In the genomic region with DNA sequence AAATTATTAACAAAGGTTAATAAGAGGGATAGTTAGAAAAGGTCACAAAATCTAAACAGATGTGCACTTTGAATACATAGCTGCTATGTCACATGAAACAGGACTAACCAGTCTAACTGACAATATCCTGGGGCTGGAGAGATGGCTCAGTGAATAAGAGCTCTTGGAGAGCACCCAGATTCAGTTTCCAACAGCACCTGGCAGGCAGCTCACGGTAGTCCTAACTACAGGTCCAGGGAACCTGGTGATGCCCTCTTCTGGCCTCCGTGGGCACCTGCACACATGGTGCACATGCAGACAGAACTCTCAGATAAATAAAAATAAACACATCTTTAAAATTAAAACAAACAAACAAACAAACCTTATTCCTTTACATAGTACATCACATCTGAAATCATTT, we compare ENCODE assay signal across 15 mouse cellular contexts. TPM values are rescaled to one million over a fixed set of nuclear protein-coding genes. Genes with fewer than 3 reads are reported as not detected.
DNase-seq lines count a peak whose midpoint lies in the region; ATAC-seq and TF ChIP-seq lines count a peak whose summit lies in the region.
"Had no signal": no experiment of that assay in that cellular context is flagged by ENCODE, and none has a peak within 500 bp of the region (broad histone marks: within the 10 kb centered on the region; RNA-seq: fewer than 3 reads in every experiment).

No protein-coding gene starts in this region.

- H3K27ac ChIP-seq in kidney, adult 2 months (ENCODE audit: insufficient read depth, low read depth, low read length), result no peak overlapping the region
- H3K27ac ChIP-seq in forebrain, embryonic 11.5 days (ENCODE audit: low read depth, low read length), result no peak overlapping the region
- H3K27ac ChIP-seq: forebrain, embryonic 13.5 days; hindbrain, embryonic 15.5 days; lung, embryonic 15.5 days; midbrain, embryonic 15.5 days had no signal

- peak; percentile 45 for DNase-seq in kidney, adult 2 months
- DNase-seq in kidney, adult 18-20 months, result no peak
- DNase-seq in A20 (ENCODE audit: low read depth, low spot score), result peak; percentile 36
- DNase-seq in CD4-positive helper T cell, adult 2 months (ENCODE audit: low read depth, low spot score), result peak; percentile 37
- DNase-seq in gonadal fat pad, adult 2 months (ENCODE audit: low read depth), result peak; percentile 91
- DNase-seq in embryo, embryonic 10.5 days (ENCODE audit: low spot score), result no peak
- no peak for DNase-seq in forebrain, embryonic 11.5 days (ENCODE audit: low spot score)
- DNase-seq: embryo, embryonic 11 days; gastrocnemius, postnatal 36 days; spleen, adult 18-20 months had no signal

- no peak overlapping the region for H3K9ac ChIP-seq in forebrain, embryonic 11.5 days (ENCODE audit: low read length)
- H3K9ac ChIP-seq: forebrain, embryonic 13.5 days; hindbrain, embryonic 15.5 days; lung, embryonic 15.5 days; midbrain, embryonic 15.5 days had no signal

- no peak overlapping the region for H3K4me2 ChIP-seq in forebrain, embryonic 11.5 days (ENCODE audit: low read depth, low read length, severe bottlenecking)
- H3K4me2 ChIP-seq: forebrain, embryonic 13.5 days; hindbrain, embryonic 15.5 days; lung, embryonic 15.5 days; midbrain, embryonic 15.5 days had no signal

- no peak overlapping the region for H3K4me3 ChIP-seq in kidney, adult 2 months (ENCODE audit: insufficient read depth, low read depth, low read length)
- H3K4me3 ChIP-seq in forebrain, embryonic 11.5 days (ENCODE audit: low read depth, low read length), result no peak overlapping the region
- H3K4me3 ChIP-seq: forebrain, embryonic 13.5 days; hindbrain, embryonic 15.5 days; lung, embryonic 15.5 days; midbrain, embryonic 15.5 days had no signal

- no peak for TF ChIP-seq POLR2A in kidney, adult 2 months (IDR thresholded peaks at IDR 0.05; ENCODE audit: low read depth, low read length)

- 62% methylated on average over 2 of the region's 2 CpGs for WGBS in kidney, adult 2 months
- WGBS in forebrain, embryonic 11.5 days, result 84% methylated on average over 2 of the region's 2 CpGs

- peaks cover 9% of the 10 kb centered on the region; the same call in 1 of the 2 replicates for H3K4me1 ChIP-seq in kidney, adult 2 months (ENCODE audit: control insufficient read depth, insufficient read depth, low read length)
- H3K4me1 ChIP-seq in forebrain, embryonic 11.5 days (replicated peaks; ENCODE audit: control insufficient read depth, insufficient read depth, low read length), result peaks cover 3% of the 10 kb centered on the region; the same call in 1 of the 2 replicates

- peaks cover 2% of the 10 kb centered on the region; the same call in 1 of the 2 replicates for H3K36me3 ChIP-seq in kidney, adult 2 months (ENCODE audit: control insufficient read depth, insufficient read depth, low read length)
- no peaks in the 10 kb centered on the region for H3K36me3 ChIP-seq in forebrain, embryonic 11.5 days (ENCODE audit: control insufficient read depth, insufficient read depth, low read length)

- ATAC-seq in forebrain, embryonic 11.5 days (replicated peaks; ENCODE audit: low FRiP score), result no peak
- ATAC-seq: activated CD4-positive, CD25-positive, alpha-beta regulatory T cell, adult 4 months; forebrain, embryonic 13.5 days; midbrain, embryonic 15.5 days had no signal

- H3K27me3 ChIP-seq in kidney, adult 2 months (replicated peaks; ENCODE audit: control insufficient read depth, insufficient read depth, low read length), result no peaks in the 10 kb centered on the region
- no peaks in the 10 kb centered on the region for H3K27me3 ChIP-seq in forebrain, embryonic 11.5 days (ENCODE audit: control insufficient read depth, insufficient read depth, low read length)
- H3K27me3 ChIP-seq: forebrain, embryonic 13.5 days; hindbrain, embryonic 15.5 days; lung, embryonic 15.5 days; midbrain, embryonic 15.5 days had no signal

- TF ChIP-seq CTCF in kidney, adult 2 months (conservative IDR thresholded peaks at IDR 0.05; ENCODE audit: insufficient read depth, insufficient read length, low read depth, low read length), result peak; percentile 40

- no peaks in the 10 kb centered on the region for H3K9me3 ChIP-seq in forebrain, embryonic 11.5 days (ENCODE audit: control insufficient read depth, low read length)
- H3K9me3 ChIP-seq: forebrain, embryonic 13.5 days; hindbrain, embryonic 15.5 days; lung, embryonic 15.5 days; midbrain, embryonic 15.5 days had no signal

RNA-seq across cellular contexts. Expression of gene Hectd1, which starts 4.0 kb away (rescaled TPM):
- polyA plus RNA-seq in kidney, adult 2 months (2012; rRNA removed), result 18.2 and 20.6 TPM in 2 replicates
- 24.2 and 30.2 TPM in 2 replicates for polyA plus RNA-seq in gonadal fat pad, adult 2 months (2012; rRNA removed)
- 42.2 and 44.8 TPM in 2 replicates for polyA plus RNA-seq in forebrain, embryonic 11.5 days (2014; fragmentation: Nextera tagmentation; extraction: Ambion mirVana)

Comparison
In these comparisons a context has a peak if more than half of its experiments do, and no peak if none do; other contexts are left out.
1. DNase-seq: peak in kidney, adult 2 months (single experiment), A20 (single experiment), CD4-positive helper T cell, adult 2 months (single experiment) and gonadal fat pad, adult 2 months (single experiment); none in kidney, adult 18-20 months (single experiment), embryo, embryonic 10.5 days (single experiment) and forebrain, embryonic 11.5 days (single experiment).